Mouse (Mus musculus): ENCODE results near the gene Sfxn3. TPM values are rescaled to one million over a fixed set of nuclear protein-coding genes. Genes with fewer than 3 reads are reported as not detected.
"Not testable (repeated sequence)": the region's sequence is repeated elsewhere in the genome, so short reads cannot be mapped to it uniquely, and the experiment has no call there.

The Sfxn3 gene
- total RNA-seq, 1 experiment from 2014 or later, result 11.0 TPM

GRCm38 (mm10) chr19:45017216-45017771, 30.0 kb upstream of the Sfxn3 start:
- ATAC-seq (replicated peaks; ENCODE audit: low read depth, poor library complexity, severe bottlenecking), result no peak

DNA sequence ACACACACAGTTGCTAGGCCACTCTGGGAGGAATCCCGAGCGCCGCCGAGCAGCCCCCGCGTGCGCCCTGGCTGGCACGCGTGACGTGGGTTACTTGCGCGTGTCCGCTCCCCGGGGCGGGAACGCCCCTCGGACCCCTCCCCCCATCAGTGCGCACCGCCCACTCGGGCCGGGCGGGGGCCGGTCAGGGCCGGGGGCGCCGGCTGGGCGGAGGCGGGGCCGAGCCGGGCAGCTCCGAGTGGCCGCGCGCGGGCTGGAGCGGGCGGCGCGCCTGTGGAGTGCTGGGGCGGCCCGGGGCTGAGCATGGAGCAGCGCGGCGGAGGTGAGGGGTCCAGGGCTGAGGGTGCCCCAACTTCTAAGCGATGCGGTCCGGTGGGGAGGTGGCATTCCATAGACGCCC, 29.4 kb upstream of the Sfxn3 start:
- ATAC-seq (replicated peaks; ENCODE audit: low read depth, poor library complexity, severe bottlenecking), result 0 out of 2 replicates have a peak, but pooled peaks have one; percentile 8

DNA sequence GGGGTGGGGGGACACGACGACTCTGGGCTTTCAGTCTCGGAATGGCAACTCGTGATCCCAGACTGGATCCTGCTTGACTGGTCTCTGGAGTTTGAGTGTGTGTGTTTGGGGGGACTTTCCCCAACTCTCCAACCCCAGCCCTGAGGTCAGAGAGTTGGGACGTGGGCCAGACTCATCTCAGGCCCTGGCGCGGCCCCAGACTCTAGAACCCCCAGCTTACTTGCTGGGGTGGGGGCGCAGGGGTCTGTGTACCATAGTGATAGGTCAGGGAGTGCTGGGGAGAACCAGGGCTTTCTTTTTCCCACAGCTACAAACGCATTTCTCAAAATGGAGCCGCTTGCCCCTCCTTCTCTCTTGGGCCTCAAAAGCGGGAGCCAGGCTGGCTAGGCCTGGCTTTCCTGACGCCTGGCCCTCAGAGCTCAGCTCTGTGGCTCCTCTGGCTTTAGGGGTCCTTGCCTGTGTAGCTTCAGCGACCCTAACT, 28.9 kb upstream of the Sfxn3 start:
- ATAC-seq (replicated peaks; ENCODE audit: low read depth, poor library complexity, severe bottlenecking), result no peak

- no peak for ATAC-seq (replicated peaks; ENCODE audit: low read depth, poor library complexity, severe bottlenecking)
These were observed 27.0 kb upstream of the Sfxn3 start for GRCm38 (mm10) chr19:45020348-45020747.

DNA sequence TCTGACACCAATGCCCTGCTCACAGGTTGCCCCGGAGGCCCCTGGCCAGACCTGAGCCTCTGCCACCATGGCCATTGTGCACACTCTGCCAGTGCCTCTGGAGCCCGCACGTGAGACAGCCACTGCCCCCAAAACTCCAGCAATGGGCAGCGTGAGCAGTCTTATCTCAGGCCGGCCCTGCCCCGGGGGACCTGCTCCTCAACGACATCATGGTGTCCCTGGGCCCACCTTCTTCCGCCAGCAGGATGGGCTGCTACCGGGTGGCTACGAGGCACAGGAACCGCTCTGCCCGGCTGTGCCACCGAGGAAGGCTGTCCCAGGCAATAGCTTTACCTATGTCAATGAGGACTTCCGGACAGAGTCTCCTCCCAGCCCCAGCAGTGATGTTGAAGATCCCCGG, 25.9 kb upstream of the Sfxn3 start:
- no peak for ATAC-seq (replicated peaks; ENCODE audit: low read depth, poor library complexity, severe bottlenecking)

- ATAC-seq (replicated peaks; ENCODE audit: low read depth, poor library complexity, severe bottlenecking), result no peak
These were observed 23.3 kb upstream of the Sfxn3 start for GRCm38 (mm10) chr19:45023993-45024392.

GRCm38 (mm10) chr19:45024775-45025174, 22.5 kb upstream of the Sfxn3 start:
- no peak for ATAC-seq (replicated peaks; ENCODE audit: low read depth, poor library complexity, severe bottlenecking)

- ATAC-seq (replicated peaks; ENCODE audit: low read depth, poor library complexity, severe bottlenecking), result no peak
These were observed 21.2 kb upstream of the Sfxn3 start for GRCm38 (mm10) chr19:45025937-45026568.

GRCm38 (mm10) chr19:45026958-45027670, 20.2 kb upstream of the Sfxn3 start:
- ATAC-seq (replicated peaks; ENCODE audit: low read depth, poor library complexity, severe bottlenecking), result no peak

GRCm38 (mm10) chr19:45027848-45028247, 19.5 kb upstream of the Sfxn3 start:
- no peak for ATAC-seq (replicated peaks; ENCODE audit: low read depth, poor library complexity, severe bottlenecking)

GRCm38 (mm10) chr19:45028746-45029145, 18.6 kb upstream of the Sfxn3 start:
- no peak for ATAC-seq (replicated peaks; ENCODE audit: low read depth, poor library complexity, severe bottlenecking)

DNA sequence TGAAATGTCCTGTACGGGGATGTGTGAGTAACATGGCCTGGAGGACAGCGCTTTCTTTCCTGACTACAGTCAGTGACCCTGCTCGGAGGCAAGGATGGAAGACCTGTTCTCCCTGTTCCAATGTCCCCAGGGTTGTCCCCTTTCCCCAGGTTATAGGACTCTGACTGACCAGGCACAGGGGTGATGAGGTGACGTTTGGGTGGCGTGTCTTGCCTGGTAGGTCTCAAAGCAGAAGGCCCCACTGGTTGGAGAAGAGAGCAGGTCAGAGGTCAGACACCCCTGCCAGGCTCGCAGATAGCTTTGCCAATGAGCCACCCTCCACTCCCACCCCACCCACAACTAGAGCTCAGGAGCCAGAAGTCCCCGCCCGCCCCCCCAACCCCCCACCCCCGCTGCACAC, 17.7 kb upstream of the Sfxn3 start:
- ATAC-seq (replicated peaks; ENCODE audit: low read depth, poor library complexity, severe bottlenecking), result no peak

DNA sequence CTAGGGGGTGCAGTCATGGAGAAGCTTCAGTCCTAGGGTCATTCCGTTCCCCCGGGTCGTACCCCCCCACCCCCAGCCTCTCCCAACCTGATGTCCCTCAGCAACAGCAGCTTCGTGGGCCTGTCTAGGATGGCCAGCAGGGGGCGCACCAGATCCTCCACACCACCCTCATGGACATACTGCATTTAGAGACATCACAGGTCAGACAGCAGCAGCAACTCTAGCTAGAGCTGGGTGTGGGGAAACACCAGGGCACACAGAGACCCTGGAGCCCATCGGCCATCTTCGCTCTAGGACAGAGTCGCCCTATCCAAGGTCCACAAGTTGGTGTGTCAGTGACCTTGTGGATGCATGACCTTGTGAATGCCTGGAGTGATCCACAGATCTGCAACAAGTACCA, 17.2 kb upstream of the Sfxn3 start:
- 0 out of 2 replicates have a peak, but pooled peaks have one; percentile 22 for ATAC-seq (replicated peaks; ENCODE audit: low read depth, poor library complexity, severe bottlenecking)

DNA sequence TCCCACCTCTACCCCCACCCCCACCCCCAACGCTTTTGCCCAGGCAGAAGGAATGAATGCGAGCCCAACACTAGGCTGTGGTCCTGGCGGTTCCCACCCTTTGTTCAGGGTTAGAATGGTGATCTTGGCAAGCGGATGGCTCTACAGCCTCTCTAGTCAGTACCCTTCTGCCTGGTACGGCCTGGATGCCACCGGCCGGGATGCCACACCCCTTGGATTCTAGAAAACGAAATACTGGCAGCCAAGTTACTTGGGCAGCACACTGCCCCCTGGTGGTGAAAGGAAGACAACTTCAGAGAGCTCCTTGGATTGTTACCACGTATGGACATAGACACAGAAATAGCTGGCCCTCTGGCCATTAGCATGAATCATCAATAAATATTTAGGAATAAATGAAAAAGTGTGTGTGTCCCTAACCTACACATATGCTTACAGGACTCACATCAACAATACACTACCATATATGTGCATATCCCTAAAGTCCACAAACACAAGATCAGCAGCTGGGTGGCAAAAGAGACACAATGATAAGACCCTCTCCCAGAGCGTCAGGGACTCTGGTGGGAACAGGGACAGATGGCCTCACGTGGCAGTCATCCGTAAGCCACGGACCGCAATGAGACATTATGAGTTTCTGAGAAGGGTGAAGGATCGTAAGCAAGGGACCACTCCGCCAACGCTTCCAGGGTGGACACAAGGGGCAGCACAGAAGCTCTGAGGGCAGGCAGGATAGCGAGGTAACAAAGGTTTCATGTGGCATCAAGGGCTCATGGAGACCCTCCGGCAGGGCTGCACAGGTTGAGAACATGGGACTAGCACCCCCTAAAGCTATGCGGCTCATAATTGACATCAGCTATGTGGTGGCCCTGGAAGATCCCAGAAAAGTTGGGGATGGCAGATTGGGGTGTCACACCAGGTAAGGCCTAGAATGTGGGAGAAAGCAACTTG, 16.3 kb upstream of the Sfxn3 start:
- ATAC-seq (replicated peaks; ENCODE audit: low read depth, poor library complexity, severe bottlenecking), result peak; percentile 68

GRCm38 (mm10) chr19:45031780-45032179, 15.5 kb upstream of the Sfxn3 start:
- peak; percentile 73 for ATAC-seq (replicated peaks; ENCODE audit: low read depth, poor library complexity, severe bottlenecking)

DNA sequence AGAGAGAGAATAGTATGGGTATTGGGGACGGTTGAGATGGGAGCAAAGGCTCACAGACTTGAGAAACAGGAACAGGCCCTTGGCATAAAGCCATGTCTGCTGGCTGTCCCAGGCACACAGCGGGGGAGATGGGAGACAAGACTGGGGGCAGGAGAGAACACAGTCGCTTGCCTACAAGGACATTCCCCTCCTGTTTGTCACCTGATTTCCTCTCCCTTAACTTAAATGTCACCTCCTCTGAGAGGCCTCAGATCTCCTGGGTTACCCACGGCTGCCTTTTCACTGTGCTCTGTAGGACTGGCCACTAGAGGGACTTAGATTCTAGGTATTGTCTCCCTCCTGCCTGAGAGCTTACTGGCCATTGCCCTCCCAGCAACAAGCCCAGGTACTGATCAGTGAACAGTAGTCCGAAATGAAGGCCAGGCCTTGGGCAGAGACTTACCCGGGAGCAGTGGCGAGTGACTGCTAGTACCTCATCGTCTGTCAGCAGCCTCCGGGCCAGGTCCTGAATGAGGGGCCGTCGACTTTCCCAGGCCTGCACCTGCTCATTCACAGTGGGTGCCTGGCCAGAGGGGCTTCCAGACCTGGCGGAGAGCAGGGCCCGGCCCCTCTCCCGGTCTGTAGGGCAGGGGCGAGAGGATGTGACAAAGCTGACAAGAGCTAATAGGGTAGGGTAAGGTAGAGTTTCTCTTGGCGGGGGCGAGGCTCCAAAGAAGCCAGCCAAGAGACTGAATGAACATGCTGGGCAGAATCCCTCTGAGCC, 14.6 kb upstream of the Sfxn3 start:
- peak; percentile 30 for ATAC-seq (replicated peaks; ENCODE audit: low read depth, poor library complexity, severe bottlenecking)

DNA sequence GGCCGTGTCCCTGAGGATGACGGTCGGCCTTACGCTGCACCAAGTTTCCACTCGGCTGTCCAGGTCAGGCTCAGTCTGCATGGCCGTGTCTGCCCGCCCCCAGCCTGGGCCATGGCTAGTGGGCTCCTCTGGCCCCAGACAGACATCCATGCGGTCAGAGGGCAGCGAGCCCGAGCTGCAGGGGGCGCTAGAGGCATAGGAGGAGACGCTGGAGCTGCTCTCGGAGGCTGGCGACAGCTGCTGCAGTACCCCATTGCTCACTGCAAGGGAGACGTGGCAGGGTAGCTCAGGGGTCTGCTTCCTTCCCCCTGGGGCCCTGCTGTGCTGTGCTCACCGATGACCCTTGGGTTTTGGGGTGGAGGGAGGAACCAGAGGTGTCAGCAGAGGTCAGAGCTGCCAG, 10.4 kb upstream of the Sfxn3 start:
- ATAC-seq (replicated peaks; ENCODE audit: low read depth, poor library complexity, severe bottlenecking), result peak; percentile 76

DNA sequence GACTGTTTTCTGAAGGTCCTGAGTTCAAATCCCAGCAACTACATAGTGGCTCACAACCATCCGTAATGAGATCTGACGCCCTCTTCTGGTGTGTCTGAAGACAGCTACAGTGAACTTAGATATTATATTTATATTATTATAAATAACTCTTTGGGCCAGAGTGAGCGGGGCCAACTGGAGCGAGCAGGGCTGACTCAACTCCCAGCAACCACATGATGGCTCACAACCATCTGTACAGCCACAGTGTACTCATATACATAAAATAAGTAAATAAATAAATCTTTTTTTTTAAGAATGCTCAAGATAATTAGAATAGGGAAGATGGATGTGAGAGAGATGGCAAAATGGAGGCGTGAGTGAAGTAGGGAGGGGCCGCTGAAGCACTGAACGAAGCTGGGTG, 9.1 kb upstream of the Sfxn3 start:
- not testable (repeated sequence) for ATAC-seq (replicated peaks; ENCODE audit: low read depth, poor library complexity, severe bottlenecking)

- ATAC-seq (replicated peaks; ENCODE audit: low read depth, poor library complexity, severe bottlenecking), result no peak
These were observed 7.1 kb upstream of the Sfxn3 start for GRCm38 (mm10) chr19:45040214-45040613.
